Mouse (Mus musculus): ENCODE results near the gene Igf1. TPM values are rescaled to one million over a fixed set of nuclear protein-coding genes. Genes with fewer than 3 reads are reported as not detected.

The Igf1 gene
- polyA plus RNA-seq, 1 experiment from 2014 or later = 15.9 TPM

DNA sequence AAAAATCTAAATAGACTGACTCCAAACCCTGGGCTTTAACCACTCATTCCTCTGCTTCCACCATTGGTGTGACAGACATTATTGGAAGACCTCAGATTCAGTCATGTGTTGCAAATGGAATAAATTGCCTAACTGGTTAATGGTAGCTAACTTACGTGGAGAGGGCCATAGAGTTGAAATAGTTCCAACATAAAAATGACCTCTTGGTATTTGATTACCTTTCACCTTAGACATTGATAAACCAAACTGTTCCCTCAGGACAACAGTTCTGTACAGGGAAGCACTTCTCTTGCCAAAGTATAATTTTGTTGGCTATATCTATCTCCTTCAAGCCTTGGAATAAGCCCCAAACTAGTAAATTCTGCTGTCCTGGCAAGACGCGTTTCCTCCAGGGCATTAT is 48.1 kb downstream of the Igf1 start:
- Histone ChIP-seq H3K4me1 (no peaks in the 10 kb centered on the region), H3K36me3 (no peaks in the 10 kb centered on the region), H3K4me3 (no peak overlapping the region), H3K4me2 (replicated peaks) (no peak overlapping the region), H3K27me3 (no peaks in the 10 kb centered on the region), H3K9ac (replicated peaks) (no peak overlapping the region), H3K9me3 (no peaks in the 10 kb centered on the region), H3K27ac (replicated peaks) (no peak overlapping the region)
- ATAC-seq (ENCODE audit: low FRiP score, low read depth) = no peak
- 92% methylated on average over 3 of the region's 3 CpGs for WGBS

DNA sequence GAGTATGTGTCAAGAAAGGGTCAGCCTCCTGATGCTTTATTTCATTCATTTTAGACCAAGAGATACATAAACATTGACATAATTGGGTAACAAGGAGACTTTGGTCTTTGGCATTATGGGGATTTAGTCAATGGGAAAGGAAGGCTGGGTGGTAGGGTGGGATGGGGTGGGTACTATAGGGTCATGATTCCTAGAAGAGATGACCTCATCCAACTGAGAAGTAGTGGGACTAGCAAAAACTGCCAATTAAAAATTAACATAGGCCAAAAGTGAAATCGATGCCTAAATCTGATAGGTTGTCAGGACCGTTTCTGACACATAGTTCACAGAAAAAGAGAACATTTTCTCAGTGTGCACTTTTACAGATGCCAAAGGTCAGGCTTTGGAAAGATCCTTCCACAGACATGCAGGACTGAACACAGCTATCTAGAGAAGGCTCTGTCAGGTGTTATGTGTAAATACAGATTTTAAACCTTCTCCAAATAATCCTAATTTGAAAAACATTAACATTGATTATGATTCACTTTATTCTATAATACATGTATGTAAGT is 48.8 kb downstream of the Igf1 start:
- no peak overlapping the region for H3K27ac ChIP-seq (replicated peaks)
- no peaks in the 10 kb centered on the region for H3K36me3 ChIP-seq
- H3K27me3 ChIP-seq = no peaks in the 10 kb centered on the region
- H3K4me1 ChIP-seq = no peaks in the 10 kb centered on the region
- ATAC-seq (ENCODE audit: low FRiP score, low read depth) = no peak
- no peak overlapping the region for H3K9ac ChIP-seq (replicated peaks)
- 90% methylated on average over 2 of the region's 2 CpGs for WGBS
- H3K9me3 ChIP-seq = no peaks in the 10 kb centered on the region
- no peak overlapping the region for H3K4me3 ChIP-seq
- no peak overlapping the region for H3K4me2 ChIP-seq (replicated peaks)

DNA sequence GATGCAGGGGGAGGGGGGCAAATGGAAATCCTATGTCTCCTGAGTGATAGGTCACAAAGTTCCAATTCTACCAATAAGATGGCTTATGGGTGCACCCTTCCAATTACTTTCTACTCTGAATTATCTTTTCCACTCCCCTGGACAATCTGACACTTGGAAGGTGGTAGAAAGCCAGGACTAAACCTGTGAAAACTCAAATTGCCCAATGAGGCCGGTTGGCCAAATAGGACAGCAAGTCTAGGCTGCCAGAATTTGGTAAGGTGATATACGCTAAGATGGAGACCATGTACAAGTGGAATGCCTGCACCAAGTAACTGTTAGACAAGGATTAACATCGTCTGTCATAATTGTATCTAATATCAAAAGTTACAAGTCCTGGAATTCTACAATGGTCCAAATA is 55.8 kb downstream of the Igf1 start:
- Histone ChIP-seq H3K4me1 (no peaks in the 10 kb centered on the region), H3K9ac (replicated peaks) (no peak overlapping the region), H3K4me3 (no peak overlapping the region), H3K9me3 (no peaks in the 10 kb centered on the region), H3K36me3 (no peaks in the 10 kb centered on the region), H3K4me2 (replicated peaks) (no peak overlapping the region), H3K27ac (replicated peaks) (no peak overlapping the region), H3K27me3 (no peaks in the 10 kb centered on the region)
- ATAC-seq (ENCODE audit: low FRiP score, low read depth) = no peak
- WGBS = 89% methylated on average over 3 of the region's 3 CpGs

DNA sequence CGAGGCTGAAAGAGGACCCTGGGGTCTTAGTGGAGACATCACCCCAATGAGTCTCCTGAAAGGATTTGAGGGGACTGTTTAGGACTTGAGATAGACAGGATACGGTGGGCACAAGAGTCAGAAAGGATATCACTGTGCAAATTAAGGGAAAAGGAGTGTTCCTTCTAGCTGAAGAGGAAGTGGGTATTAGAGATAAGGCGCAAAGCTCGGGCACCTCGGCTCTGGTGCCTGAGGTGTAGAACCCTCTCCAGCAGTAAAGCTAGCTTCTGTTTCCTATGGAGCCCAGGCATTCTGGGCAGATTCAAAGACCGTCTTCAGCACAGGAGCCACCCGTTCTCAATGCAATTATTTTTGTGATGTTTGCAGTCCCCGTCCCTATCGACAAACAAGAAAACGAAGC is 56.9 kb downstream of the Igf1 start:
- H3K9me3 ChIP-seq = no peaks in the 10 kb centered on the region
- no peak overlapping the region for H3K9ac ChIP-seq (replicated peaks)
- H3K27me3 ChIP-seq = no peaks in the 10 kb centered on the region
- no peaks in the 10 kb centered on the region for H3K36me3 ChIP-seq
- no peak overlapping the region for H3K4me2 ChIP-seq (replicated peaks)
- H3K4me3 ChIP-seq = no peak overlapping the region
- H3K4me1 ChIP-seq = no peaks in the 10 kb centered on the region
- no peak for ATAC-seq (ENCODE audit: low FRiP score, low read depth)
- 90% methylated on average over 10 of the region's 10 CpGs for WGBS
- H3K27ac ChIP-seq (replicated peaks) = no peak overlapping the region

DNA sequence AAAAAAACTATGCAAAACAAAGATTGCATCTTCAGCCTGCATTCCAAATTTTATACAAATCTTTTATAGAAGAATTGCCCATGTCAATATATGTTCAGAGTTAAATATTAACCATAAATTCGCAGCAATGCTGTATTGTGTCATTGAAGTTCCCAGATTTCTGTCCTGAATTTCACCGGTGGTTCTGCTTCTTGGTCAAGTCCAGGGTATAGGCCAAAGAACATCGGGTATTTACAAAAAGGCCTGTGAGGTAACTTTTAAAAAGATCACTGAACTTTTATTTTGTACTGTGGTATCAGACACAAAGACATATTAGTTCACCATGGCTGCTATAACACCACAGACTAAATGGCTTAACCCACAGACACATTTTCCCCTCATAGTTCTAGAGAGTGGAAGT is 57.7 kb downstream of the Igf1 start:
- H3K4me3 ChIP-seq = no peak overlapping the region
- no peak overlapping the region for H3K9ac ChIP-seq (replicated peaks)
- WGBS = 96% methylated on average over 3 of the region's 3 CpGs
- no peak overlapping the region for H3K27ac ChIP-seq (replicated peaks)
- no peak for ATAC-seq (ENCODE audit: low FRiP score, low read depth)
- H3K4me1 ChIP-seq = no peaks in the 10 kb centered on the region
- no peaks in the 10 kb centered on the region for H3K9me3 ChIP-seq
- H3K4me2 ChIP-seq (replicated peaks) = no peak overlapping the region
- no peaks in the 10 kb centered on the region for H3K27me3 ChIP-seq
- no peaks in the 10 kb centered on the region for H3K36me3 ChIP-seq

DNA sequence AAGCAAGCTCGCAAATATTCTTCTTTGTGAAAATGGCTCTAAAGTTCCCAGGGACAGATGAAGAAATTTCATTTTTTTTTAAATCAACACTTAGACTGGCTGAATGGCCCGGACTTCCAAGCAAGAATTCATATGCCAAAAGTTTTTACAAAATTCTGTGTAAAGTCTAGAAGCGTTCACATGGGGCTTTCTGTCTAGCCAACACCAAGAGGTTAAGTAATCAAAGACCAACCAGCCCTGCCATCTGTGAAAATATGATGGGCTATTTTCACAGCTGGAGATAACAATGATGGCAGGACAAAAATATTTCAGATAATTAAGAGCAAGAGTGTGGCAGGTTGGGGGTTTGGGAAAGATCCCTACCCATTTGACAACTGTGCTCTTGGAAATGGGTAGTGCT is 64.2 kb downstream of the Igf1 start:
- H3K4me1 ChIP-seq = peaks cover 10% of the 10 kb centered on the region
- no peaks in the 10 kb centered on the region for H3K36me3 ChIP-seq
- H3K4me3 ChIP-seq = no peak overlapping the region
- no peak for ATAC-seq (ENCODE audit: low FRiP score, low read depth)
- WGBS = 89% methylated on average over 3 of the region's 3 CpGs
- H3K27ac ChIP-seq (replicated peaks) = no peak overlapping the region
- H3K4me2 ChIP-seq (replicated peaks) = no peak overlapping the region
- H3K27me3 ChIP-seq = no peaks in the 10 kb centered on the region
- H3K9me3 ChIP-seq = no peaks in the 10 kb centered on the region
- H3K9ac ChIP-seq (replicated peaks) = no peak overlapping the region

DNA sequence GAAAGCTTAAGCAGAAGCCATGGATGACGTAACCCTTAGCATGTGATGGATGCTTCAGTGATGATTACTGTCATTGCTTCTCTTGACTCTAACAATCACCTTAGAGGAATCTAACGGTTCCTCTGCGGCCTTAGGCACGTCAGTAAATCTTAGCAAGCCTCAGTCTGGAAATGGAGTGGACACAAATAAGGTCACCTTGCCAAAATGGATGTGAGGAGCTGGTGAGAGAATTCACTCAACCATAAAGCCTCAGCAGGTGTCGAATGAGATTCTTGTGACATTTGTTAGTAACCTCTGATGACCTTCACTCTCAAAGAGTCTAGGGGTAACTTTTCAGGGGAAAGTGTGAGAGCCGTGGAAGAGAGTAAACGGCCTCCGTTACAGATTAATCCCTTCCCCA is 68.5 kb downstream of the Igf1 start:
- H3K36me3 ChIP-seq = no peaks in the 10 kb centered on the region
- no peaks in the 10 kb centered on the region for H3K27me3 ChIP-seq
- H3K27ac ChIP-seq (replicated peaks) = 0 out of 2 replicates have a peak overlapping the region, but pooled peaks have one; percentile 27
- no peak overlapping the region for H3K4me3 ChIP-seq
- ATAC-seq (ENCODE audit: low FRiP score, low read depth) = no peak
- no peaks in the 10 kb centered on the region for H3K9me3 ChIP-seq
- 37% methylated on average over 8 of the region's 8 CpGs for WGBS
- no peak overlapping the region for H3K9ac ChIP-seq (replicated peaks)
- peaks cover 14% of the 10 kb centered on the region for H3K4me1 ChIP-seq
- H3K4me2 ChIP-seq (replicated peaks) = no peak overlapping the region

DNA sequence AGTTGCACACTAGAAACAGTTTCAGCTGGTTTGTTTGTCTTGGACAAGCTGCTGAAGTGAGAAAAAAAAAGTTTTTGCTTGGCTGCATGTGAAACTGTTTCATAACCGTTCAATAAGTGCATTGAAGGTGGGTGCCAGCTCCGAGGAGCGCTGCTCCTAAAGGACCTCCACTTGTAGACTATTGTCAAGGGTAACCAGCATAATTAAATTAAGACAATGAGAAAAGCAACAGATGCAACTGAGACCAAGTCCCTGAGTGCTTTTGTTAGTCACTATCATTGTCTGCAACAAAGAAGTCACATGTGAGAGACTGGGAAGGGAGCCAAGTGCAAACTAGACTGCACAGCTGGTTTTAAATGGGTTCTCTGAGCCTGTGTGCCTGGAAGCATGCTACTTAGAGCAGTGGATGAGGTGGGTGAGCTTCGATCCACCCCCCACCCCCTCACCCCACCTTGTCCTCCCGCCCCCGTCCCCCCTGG is 69.1 kb downstream of the Igf1 start:
- Histone ChIP-seq H3K27ac (replicated peaks) (0 out of 2 replicates have a peak overlapping the region, but pooled peaks have one; percentile 27), H3K9ac (replicated peaks) (no peak overlapping the region), H3K4me2 (replicated peaks) (no peak overlapping the region), H3K4me3 (no peak overlapping the region), H3K27me3 (no peaks in the 10 kb centered on the region), H3K36me3 (no peaks in the 10 kb centered on the region), H3K9me3 (no peaks in the 10 kb centered on the region), H3K4me1 (peaks cover 14% of the 10 kb centered on the region)
- peak; percentile 92 for ATAC-seq (ENCODE audit: low FRiP score, low read depth)
- 20% methylated on average over 4 of the region's 6 CpGs for WGBS

DNA sequence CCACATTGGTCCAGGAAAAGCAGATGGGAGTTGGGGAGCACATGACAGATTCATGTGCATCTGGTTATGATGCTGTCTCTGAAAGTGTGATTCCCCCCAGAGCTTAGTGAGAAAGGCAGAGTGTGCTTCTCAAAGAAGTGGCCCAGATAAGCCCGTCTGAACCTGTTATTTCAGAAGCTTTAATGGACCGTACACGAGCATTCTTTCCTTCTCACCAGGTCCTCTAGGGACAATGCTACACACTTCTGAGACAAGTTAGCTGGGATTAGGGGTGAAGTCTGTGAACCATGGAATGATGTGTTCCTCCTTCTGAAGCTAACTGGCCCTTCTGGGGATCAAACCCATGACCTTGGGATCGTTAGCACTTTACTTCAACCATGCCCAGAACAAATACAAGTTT is 90.1 kb downstream of the Igf1 start:
- ATAC-seq (ENCODE audit: low FRiP score, low read depth) = no peak
- no peak overlapping the region for H3K4me2 ChIP-seq (replicated peaks)
- 58% methylated on average over 4 of the region's 4 CpGs for WGBS
- no peaks in the 10 kb centered on the region for H3K27me3 ChIP-seq
- H3K9ac ChIP-seq (replicated peaks) = no peak overlapping the region
- H3K4me1 ChIP-seq = no peaks in the 10 kb centered on the region
- H3K36me3 ChIP-seq = no peaks in the 10 kb centered on the region
- H3K9me3 ChIP-seq = no peaks in the 10 kb centered on the region
- H3K4me3 ChIP-seq = no peak overlapping the region
- H3K27ac ChIP-seq (replicated peaks) = no peak overlapping the region

DNA sequence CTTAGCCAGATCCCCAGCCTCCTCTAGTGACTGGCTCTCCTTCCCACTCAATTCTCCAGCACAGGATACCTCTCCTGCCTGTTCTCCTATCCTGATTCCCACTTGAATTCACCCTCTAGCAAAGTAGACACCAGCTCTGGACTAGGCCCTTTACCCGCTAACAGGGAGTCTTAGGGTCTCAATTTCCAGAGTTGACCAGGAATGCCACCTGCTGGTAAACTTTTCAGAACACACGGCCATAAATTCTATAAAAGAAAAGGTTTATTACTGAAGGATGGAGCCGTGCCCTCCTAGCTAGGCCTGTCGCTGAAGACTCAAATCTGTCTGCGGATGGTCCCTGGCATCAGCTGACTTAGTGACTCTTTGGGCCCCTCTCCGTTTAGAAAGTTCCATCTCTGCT is 113.5 kb downstream of the Igf1 start:
- Histone ChIP-seq H3K27me3 (no peaks in the 10 kb centered on the region), H3K4me3 (no peak overlapping the region), H3K4me2 (replicated peaks) (no peak overlapping the region), H3K36me3 (no peaks in the 10 kb centered on the region), H3K4me1 (no peaks in the 10 kb centered on the region), H3K9me3 (no peaks in the 10 kb centered on the region), H3K9ac (replicated peaks) (no peak overlapping the region), H3K27ac (replicated peaks) (no peak overlapping the region)
- no peak for ATAC-seq (ENCODE audit: low FRiP score, low read depth)
- 72% methylated on average over 6 of the region's 6 CpGs for WGBS

DNA sequence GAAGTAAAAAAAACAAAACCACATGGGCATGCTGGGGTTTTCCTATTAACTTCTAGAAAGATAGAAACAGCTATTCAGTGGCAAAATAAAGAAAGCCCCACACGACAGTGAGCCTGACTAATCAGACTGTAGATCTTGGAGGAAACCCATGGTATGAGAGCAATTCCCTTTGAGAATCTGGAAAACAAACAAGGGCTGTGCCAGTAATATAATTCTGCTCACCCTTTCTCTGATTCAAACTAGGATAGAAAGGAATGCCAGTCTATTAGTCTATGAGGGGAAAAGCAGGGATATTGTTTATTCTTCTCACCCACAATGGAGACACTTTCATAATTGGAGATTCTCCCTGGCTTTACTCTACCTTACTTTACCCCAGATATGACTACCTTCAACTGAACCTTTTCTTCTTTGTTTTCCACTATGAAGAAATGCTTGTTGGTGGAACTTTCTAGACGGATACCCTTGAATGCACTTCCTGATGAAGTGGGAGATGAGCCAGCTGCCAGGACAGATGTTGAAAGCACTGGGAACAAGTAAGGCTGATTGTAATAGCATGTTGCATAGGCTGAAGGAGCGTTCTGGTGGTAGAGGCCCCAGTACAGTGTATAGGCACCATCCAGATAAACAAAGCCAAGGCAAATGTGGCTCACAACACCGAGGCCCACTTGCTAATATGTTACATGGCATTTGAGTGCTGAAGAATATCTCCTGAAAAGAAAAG is 116.0 kb downstream of the Igf1 start:
- Histone ChIP-seq H3K9ac (replicated peaks) (no peak overlapping the region), H3K4me3 (no peak overlapping the region), H3K4me1 (no peaks in the 10 kb centered on the region), H3K27me3 (no peaks in the 10 kb centered on the region), H3K9me3 (no peaks in the 10 kb centered on the region), H3K4me2 (replicated peaks) (no peak overlapping the region), H3K27ac (replicated peaks) (no peak overlapping the region), H3K36me3 (no peaks in the 10 kb centered on the region)
- 73% methylated on average over 4 of the region's 4 CpGs for WGBS
- ATAC-seq (ENCODE audit: low FRiP score, low read depth) = no peak

DNA sequence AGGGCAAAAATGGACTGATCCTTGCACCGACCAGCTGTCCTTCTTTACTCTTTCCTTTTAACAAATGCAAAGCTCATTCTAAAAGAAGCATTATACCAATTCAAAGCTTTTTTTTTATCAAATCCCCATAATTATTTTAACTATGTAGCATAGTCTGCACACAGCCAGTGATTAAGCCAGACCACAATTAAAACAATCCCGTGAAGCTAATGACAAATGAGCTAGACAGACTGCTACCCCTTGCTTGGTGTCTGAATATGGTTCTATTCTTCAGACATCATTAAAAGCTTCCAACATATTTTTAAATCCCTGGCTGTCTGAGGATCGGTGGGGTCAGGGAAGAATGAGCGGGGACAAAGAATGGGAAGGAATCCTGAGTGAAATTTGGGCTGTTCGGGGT is 127.3 kb downstream of the Igf1 start:
- Histone ChIP-seq H3K9me3 (no peaks in the 10 kb centered on the region), H3K4me1 (no peaks in the 10 kb centered on the region), H3K27me3 (no peaks in the 10 kb centered on the region), H3K9ac (replicated peaks) (no peak overlapping the region), H3K4me3 (no peak overlapping the region), H3K4me2 (replicated peaks) (no peak overlapping the region), H3K36me3 (no peaks in the 10 kb centered on the region), H3K27ac (replicated peaks) (no peak overlapping the region)
- no peak for ATAC-seq (ENCODE audit: low FRiP score, low read depth)
- 60% methylated on average over 5 of the region's 5 CpGs for WGBS

DNA sequence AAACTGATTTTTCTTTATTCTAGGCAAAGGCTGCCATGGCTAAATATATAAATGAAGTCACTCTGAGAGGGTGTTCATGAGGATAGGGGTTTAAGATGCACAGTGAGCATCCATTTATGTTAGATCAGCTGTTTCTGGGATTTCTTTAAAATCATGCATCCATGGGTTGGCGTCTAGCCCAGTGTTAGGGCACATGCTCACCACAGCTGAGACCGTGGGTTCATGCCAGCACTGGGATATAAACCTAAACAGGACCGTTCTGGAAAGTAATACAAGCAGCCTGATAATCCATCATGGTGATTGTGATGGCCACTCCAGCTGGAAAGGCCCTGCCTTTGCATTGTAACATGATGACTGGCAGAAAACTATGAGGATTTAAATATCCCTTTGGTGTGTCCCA is 128.1 kb downstream of the Igf1 start:
- Histone ChIP-seq H3K9me3 (no peaks in the 10 kb centered on the region), H3K4me2 (replicated peaks) (no peak overlapping the region), H3K27me3 (no peaks in the 10 kb centered on the region), H3K4me1 (no peaks in the 10 kb centered on the region), H3K36me3 (no peaks in the 10 kb centered on the region), H3K4me3 (no peak overlapping the region), H3K9ac (replicated peaks) (no peak overlapping the region), H3K27ac (replicated peaks) (no peak overlapping the region)
- WGBS = 77% methylated on average over 3 of the region's 3 CpGs
- ATAC-seq (ENCODE audit: low FRiP score, low read depth) = no peak
